Mouse (Mus musculus): ENCODE measurements at regions not wholly inside any gene's neighbourhood (a gene's known extent, or its start where the extent isn't known, plus 50 kb on each side); places are given as distances from the start of the nearest gene placed in this dataset.

- no peak for TF ChIP-seq POLR2A (IDR thresholded peaks at IDR 0.05; ENCODE audit: borderline replicate concordance, low read depth, low read length)
- TF ChIP-seq CTCF (IDR thresholded peaks at IDR 0.05; ENCODE audit: low read depth, low read length), result no peak
These were observed 549.0 kb upstream of the Lcorl start for GRCm38 (mm10) chr5:46406404-46406803.
